Mouse (Mus musculus) ES-Bruce4 (cell line): Measurements from ENCODE around the gene Leng8.

Experiments used
- CTCF ChIP-seq: IDR thresholded peaks from one replicate; pipeline ENCODE4 v1.8.1; 2011; ENCODE audit warnings: low read depth, low read length
- POLR2A ChIP-seq: IDR thresholded peaks from one replicate; pipeline ENCODE4 v1.8.1; 2011; ENCODE audit warnings: low read length; ENCODE audit not compliant: insufficient read depth

- TF ChIP-seq POLR2A (no peak), CTCF (no peak)
Measured at GRCm38 (mm10) chr7:4139391-4139790, 2.6 kb downstream of the Leng8 start.
